Comparison of ENCODE assay signal across 8 mouse cellular contexts in the genomic region with DNA sequence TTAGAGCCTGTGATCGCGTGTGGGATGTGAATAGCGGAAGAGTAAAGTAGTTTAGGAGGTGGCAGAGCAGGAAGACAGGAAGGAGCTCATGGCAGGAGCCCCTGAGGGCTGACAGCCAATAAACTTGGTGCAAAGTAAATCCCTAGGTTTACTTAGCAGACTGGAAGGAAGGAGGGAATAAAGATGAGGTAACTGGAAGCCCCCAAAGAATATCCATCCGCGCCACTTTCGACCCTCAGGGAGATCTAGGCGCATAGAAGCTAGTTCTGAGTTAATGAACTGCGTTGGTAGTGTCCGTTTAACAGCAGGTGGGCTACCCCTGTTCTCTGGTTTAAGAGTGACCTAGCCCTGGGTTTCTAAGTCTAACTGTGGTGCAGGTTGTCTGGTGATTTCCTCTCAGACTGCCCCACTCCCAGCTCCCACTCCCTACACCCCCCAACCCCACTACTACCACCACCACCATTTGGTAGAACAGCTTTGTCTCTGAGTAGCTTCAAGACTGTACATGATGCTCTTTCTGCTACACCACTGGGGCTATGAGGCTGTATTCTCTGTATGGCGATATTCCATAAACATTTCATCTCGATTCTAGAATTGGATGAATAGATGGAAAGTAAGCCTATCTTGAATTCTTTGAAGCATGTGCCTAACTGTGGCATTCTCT. TPM values are rescaled to one million over a fixed set of nuclear protein-coding genes. Genes with fewer than 3 reads are reported as not detected.
DNase-seq lines count a peak whose midpoint lies in the region; ATAC-seq and TF ChIP-seq lines count a peak whose summit lies in the region.

No protein-coding gene starts in this region.

- H3K9ac ChIP-seq in forebrain, embryonic 15.5 days (replicated peaks), result no peak overlapping the region
- H3K9ac ChIP-seq in limb, embryonic 15.5 days, result no peak overlapping the region

- H3K4me2 ChIP-seq in forebrain, embryonic 15.5 days (replicated peaks), result peak overlapping the region; percentile 35
- peak overlapping the region; percentile 37 for H3K4me2 ChIP-seq in limb, embryonic 15.5 days

- H3K9me3 ChIP-seq in forebrain, embryonic 15.5 days, result no peaks in the 10 kb centered on the region
- H3K9me3 ChIP-seq in limb, embryonic 15.5 days, result no peaks in the 10 kb centered on the region

- DNase-seq in layer of hippocampus, adult 2 months (ENCODE audit: low spot score in 2 of 2), result no peak
- no peak for DNase-seq in layer of hippocampus, adult 9-10 months (ENCODE audit: low spot score)
- DNase-seq in retina, postnatal 1 day, result peak; percentile 55
- DNase-seq in left cerebral cortex, adult 18-20 months (ENCODE audit: low spot score in 2 of 2), result no peak
- no peak for DNase-seq in frontal cortex, postnatal 25 days (ENCODE audit: low spot score in 2 of 2)
- no peak for DNase-seq in lung, postnatal 25 days (ENCODE audit: low spot score)

- peak; percentile 33; the same call in 1 of the 2 replicates for ATAC-seq in forebrain, embryonic 15.5 days (replicated peaks)
- ATAC-seq in limb, embryonic 15.5 days (ENCODE audit: insufficient number of reproducible peaks, low FRiP score, low TSS enrichment, low read depth), result no peak

- H3K27ac ChIP-seq in layer of hippocampus, adult 2 months, result peak overlapping the region; percentile 83
- no peak overlapping the region for H3K27ac ChIP-seq in forebrain, embryonic 15.5 days (replicated peaks)
- H3K27ac ChIP-seq in limb, embryonic 15.5 days, result peak overlapping the region; percentile 59; the same call in 1 of the 2 replicates

- 23% methylated on average over 11 of the region's 11 CpGs for WGBS in forebrain, embryonic 15.5 days
- 20% methylated on average over 11 of the region's 11 CpGs for WGBS in limb, embryonic 15.5 days

- no peaks in the 10 kb centered on the region for H3K36me3 ChIP-seq in forebrain, embryonic 15.5 days
- no peaks in the 10 kb centered on the region for H3K36me3 ChIP-seq in limb, embryonic 15.5 days

- H3K4me1 ChIP-seq in forebrain, embryonic 15.5 days, result peaks cover 27% of the 10 kb centered on the region
- H3K4me1 ChIP-seq in limb, embryonic 15.5 days, result peaks cover 29% of the 10 kb centered on the region

- H3K4me3 ChIP-seq in layer of hippocampus, adult 2 months, result peak overlapping the region; percentile 17; the same call in 1 of the 2 replicates
- H3K4me3 ChIP-seq in forebrain, embryonic 15.5 days, result peak overlapping the region; percentile 28
- H3K4me3 ChIP-seq in limb, embryonic 15.5 days, result peak overlapping the region; percentile 17

- no peaks in the 10 kb centered on the region for H3K27me3 ChIP-seq in forebrain, embryonic 15.5 days
- no peaks in the 10 kb centered on the region for H3K27me3 ChIP-seq in limb, embryonic 15.5 days

- no peak for TF ChIP-seq CTCF in layer of hippocampus, adult 2 months (conservative IDR thresholded peaks at IDR 0.05)

RNA-seq across cellular contexts. Expression of a gene that starts 26.1 kb away (rescaled TPM):
- total RNA-seq in layer of hippocampus, adult 2 months (2021), result 10 to 100 TPM; 24.4 to 28.5 TPM
- 2.3 and 2.5 TPM in 2 replicates for polyA plus RNA-seq in forebrain, embryonic 15.5 days (2015; fragmentation: Nextera tagmentation; extraction: Ambion mirVana)
- polyA plus RNA-seq in limb, embryonic 15.5 days (2015; fragmentation: Nextera tagmentation; extraction: Ambion mirVana), result 12.9 and 13.0 TPM in 2 replicates
- 10 to 100 TPM in 1 of 2 experiments, 1 to 10 TPM in 1; 8.7 to 11.8 TPM for total RNA-seq in left cerebral cortex, adult 18-20 months (2021)
